Mouse (Mus musculus) olfactory bulb, adult 2 months (tissue): ENCODE measurements around the gene Ifitm6. TPM values are rescaled to one million over a fixed set of nuclear protein-coding genes. Genes with fewer than 3 reads are reported as not detected.
A peak's percentile ranks its signal among the peaks of the same experiment; 100 is the strongest.
"Not testable (repeated sequence)": the region's sequence is repeated elsewhere in the genome, so short reads cannot be mapped to it uniquely, and the experiment has no call there.

Experiments
- H3K27ac ChIP-seq: fragments of 200-500 bp; 2 replicates; pipeline ENCODE4 v1.5.1; 2012; ENCODE audit warnings: low read depth, low read length; ENCODE audit not compliant: insufficient read depth
- H3K4me1 ChIP-seq: fragments of 200-500 bp; 2 replicates; pipeline ENCODE4 v1.6.1; 2012; ENCODE audit warnings: low read length; ENCODE audit not compliant: control insufficient read depth, insufficient read depth
- H3K4me3 ChIP-seq: fragments of 200-500 bp; 2 replicates; pipeline ENCODE4 v1.5.1; 2012; ENCODE audit warnings: mild to moderate bottlenecking, low read depth, low read length, moderate library complexity; ENCODE audit not compliant: insufficient read depth
- CTCF ChIP-seq: fragments of 200-500 bp; IDR thresholded peaks from 2 replicates; pipeline ENCODE4 v1.5.1; 2012; ENCODE audit warnings: low read depth, mild to moderate bottlenecking, low read length, moderate library complexity; ENCODE audit not compliant: insufficient read depth
- POLR2A ChIP-seq: fragments of 200-500 bp; IDR thresholded peaks from 2 replicates; pipeline ENCODE4 v1.6.1; 2012; ENCODE audit warnings: mild to moderate bottlenecking, low read depth, low read length, moderate library complexity; ENCODE audit not compliant: insufficient read depth
- WGBS: fragments of 180-500 bp; shearing (Covaris S2); methylation state at CpG from one replicate; pipeline ENCODE4 v1.1.7; 2018; 5-methylcytosine and 5-hydroxymethylcytosine counted together
- polyA plus RNA-seq: library from polyadenylated mRNA; stranded (reverse); fragments of >200 nt; gene quantifications from 2 replicates; pipeline ENCODE4 v1.2.4, GENCODE M21; 2012; ENCODE audit warnings: low replicate concordance; ENCODE audit not compliant: missing spikeins, insufficient read depth, insufficient read length

Ifitm6 gene
- polyA plus RNA-seq, 1 experiment: not detected

DNA sequence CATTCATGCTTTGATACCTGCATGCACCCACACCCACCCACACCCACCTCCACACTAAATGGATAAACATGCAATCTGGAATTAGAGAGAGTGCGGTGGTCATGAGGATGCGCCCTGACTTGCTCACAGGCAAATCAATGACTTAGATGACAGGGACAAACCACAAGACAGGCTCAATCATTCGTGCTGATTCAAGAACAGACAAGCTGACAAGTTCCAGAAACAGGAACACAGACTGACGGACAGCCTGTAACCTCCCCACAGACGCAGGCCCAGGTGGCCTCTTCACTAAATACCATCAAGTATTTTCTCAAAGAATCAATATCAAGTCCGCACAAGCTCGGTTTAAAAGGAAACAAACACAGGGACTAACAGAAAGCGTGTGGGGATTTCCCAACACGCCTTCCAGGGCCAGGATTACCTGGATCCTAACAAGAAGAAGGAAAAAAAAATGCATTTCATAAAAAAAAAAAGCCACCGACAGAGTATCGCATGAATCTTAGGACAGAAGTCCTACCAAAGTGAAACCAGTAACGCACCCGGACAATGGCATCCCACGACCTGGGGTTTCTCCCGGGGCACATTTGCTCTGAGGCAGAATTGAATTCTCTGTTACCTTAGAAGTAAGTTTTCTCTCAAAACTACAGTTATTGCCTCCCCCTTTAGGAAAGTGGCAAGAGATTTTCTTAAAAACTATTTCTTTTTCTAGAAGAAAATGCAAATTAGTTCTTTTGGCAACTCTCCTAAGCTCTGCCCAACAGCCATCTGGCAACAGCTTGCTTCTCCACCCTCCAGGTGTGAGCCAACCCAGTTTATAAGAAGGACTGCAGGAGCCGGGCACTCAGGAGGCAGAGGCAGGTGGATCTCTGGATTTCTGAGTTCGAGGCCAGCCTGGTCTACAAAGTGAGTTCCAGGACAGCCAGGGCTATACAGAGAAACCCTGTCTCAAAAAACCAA lies 30.3 kb downstream of the Ifitm6 start:
- Histone ChIP-seq H3K4me3 (no peak overlapping the region), H3K27ac (no peak overlapping the region), H3K4me1 (no peaks in the 10 kb centered on the region)
- no peak for TF ChIP-seq CTCF
- no peak for TF ChIP-seq POLR2A
- 86% methylated on average over 17 of the region's 17 CpGs for WGBS

DNA sequence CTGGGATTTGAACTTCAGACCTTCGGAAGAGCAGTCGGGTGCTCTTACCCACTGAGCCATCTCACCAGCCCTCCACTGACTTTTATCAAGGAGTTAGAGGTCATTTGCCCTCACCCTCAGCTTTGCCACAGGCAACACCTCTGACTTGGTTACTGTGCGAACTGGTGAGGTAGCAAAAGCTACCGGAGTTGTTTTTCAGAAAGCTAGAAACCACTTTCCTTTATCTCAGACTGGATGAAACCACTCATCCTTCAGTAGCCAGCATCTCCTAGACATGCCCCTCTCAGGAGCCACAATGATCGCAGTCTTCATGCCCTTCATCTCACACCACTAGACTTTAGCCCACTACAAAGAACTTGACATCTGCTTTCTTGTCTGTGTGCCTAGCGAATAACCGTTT lies 34.8 kb downstream of the Ifitm6 start:
- 93% methylated on average over 7 of the region's 7 CpGs for WGBS
- H3K4me3 ChIP-seq: no peak overlapping the region
- no peaks in the 10 kb centered on the region for H3K4me1 ChIP-seq
- no peak overlapping the region for H3K27ac ChIP-seq
- TF ChIP-seq CTCF (no peak), POLR2A (no peak)

DNA sequence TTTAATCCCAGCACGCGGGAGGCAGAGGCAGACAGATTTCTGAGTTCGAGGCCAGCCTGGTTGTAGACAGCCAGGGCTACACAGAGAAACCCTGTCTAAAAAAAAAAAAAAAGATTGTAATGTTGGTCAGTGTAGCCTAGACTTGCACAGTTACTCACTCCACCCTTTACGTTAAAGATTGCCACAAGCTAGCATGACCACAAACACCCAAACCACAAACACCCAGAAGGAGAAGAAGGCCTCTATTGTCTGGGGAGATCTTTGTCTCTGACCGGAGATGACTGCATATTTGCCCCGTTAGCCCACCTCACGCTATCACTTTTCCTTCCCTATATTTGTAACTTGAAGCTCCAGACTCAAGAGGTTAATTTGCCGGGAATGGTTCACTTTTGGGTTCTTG lies 36.0 kb downstream of the Ifitm6 start:
- Histone ChIP-seq H3K4me3 (no peak overlapping the region), H3K4me1 (no peaks in the 10 kb centered on the region), H3K27ac (no peak overlapping the region)
- TF ChIP-seq POLR2A (no peak), CTCF (no peak)
- WGBS: 92% methylated on average over 8 of the region's 8 CpGs

DNA sequence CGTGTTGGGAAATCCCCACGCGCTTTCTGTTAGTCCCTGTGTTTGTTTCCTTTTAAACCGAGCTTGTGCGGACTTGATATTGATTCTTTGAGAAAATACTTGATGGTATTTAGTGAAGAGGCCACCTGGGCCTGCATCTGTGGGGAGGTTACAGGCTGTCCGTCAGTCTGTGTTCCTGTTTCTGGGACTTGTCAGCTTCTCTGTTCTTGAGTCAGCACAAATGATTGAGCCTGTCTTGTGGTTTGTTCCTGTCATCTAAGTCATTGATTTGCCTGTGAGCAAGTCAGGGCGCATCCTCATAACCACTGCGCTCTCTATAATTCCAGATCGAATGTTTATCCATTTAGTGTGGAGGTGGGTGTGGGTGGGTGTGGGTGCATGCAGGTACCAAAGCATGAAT lies 41.0 kb downstream of the Ifitm6 start:
- H3K27ac ChIP-seq, H3K4me3 ChIP-seq, H3K4me1 ChIP-seq: not testable (repeated sequence)
- 96% methylated on average over 9 of the region's 9 CpGs for WGBS

DNA sequence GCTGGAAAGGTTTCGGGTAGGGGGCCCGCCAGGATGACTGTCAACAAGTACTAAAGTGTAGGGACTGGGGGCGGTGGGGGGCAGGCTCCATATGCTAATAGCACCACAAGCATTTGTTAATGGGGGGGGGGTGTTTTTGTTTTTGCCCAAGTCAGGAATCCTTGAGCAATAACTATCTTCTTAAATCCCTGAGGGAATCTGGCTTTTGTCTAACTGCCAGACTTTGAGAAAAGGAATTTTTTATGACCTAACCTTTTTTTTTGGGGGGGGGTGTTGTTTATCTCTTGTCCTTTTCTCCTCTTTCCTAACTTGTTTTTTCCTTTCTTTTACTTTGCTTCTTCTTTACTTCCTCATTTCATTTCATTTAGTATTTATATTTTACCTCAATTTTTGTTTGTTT lies 42.3 kb downstream of the Ifitm6 start:
- Histone ChIP-seq H3K27ac (no peak overlapping the region), H3K4me3 (no peak overlapping the region), H3K4me1 (peaks cover 3% of the 10 kb centered on the region; the same call in 1 of the 2 replicates)
- no peak for TF ChIP-seq POLR2A
- no peak for TF ChIP-seq CTCF
- 53% methylated on average over 3 of the region's 3 CpGs for WGBS

DNA sequence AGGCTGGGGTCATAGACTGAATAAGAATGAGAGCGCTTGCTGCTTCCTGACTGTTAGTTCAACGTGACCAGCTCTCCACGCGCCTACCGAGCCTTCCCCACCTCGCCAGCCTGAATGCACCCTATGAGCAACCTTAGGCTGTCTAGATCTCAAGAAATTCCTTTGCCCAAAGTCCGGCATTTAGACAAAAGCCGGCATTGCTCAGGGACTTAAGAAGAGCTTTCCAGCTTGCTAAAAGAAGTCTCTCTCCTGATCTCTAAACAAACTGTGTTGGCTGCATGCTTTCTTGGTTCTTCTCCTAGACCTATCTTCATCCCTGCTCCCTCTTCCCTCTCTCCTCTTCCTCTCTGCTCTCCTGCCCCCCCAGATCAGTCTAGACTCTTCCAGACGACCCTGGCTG lies 42.8 kb downstream of the Ifitm6 start:
- Histone ChIP-seq H3K4me1 (peaks cover 3% of the 10 kb centered on the region; the same call in 1 of the 2 replicates), H3K4me3 (no peak overlapping the region), H3K27ac (no peak overlapping the region)
- WGBS: 51% methylated on average over 9 of the region's 9 CpGs
- TF ChIP-seq POLR2A (no peak), CTCF (no peak)

DNA sequence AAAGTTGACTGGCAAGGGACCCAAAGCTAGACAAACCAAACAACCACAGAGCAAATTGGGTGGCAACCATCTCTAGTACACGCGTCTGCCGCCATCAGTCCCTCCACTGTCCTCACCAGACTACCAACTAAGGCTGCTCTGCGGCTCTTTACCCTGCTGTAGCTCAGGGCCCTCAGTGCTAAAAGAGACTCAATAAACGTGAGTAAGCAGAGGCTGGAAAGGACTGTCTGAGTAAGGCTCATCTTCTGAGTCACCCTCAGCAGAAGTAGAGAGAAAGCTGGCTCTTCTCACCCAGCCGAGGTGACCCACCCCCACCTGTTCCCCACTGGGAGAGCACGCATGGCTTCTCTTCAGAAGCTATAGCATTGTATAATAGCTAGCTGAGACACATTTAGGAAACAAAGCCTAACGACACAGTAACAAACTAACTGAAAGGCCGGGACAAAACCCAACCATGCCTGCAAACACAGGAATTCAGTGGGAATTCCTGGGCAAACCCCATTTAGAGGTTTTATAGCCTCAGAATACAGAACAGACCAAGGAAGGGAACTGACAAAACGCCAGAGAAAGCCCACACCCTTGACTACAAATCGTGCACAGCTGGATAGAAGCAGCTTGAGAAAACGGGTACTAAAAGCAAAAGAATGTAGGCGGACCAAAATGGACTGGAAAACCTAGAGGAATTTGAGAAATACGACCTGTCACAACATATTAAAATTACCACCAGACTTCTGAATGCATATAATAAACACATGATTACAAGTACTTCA lies 44.1 kb downstream of the Ifitm6 start:
- 27% methylated on average over 14 of the region's 14 CpGs for WGBS
- Histone ChIP-seq H3K27ac (peak overlapping the region; percentile 54; the same call in 1 of the 2 replicates), H3K4me3 (no peak overlapping the region), H3K4me1 (peaks cover 5% of the 10 kb centered on the region; the same call in 1 of the 2 replicates)
- no peak for TF ChIP-seq CTCF
- no peak for TF ChIP-seq POLR2A

DNA sequence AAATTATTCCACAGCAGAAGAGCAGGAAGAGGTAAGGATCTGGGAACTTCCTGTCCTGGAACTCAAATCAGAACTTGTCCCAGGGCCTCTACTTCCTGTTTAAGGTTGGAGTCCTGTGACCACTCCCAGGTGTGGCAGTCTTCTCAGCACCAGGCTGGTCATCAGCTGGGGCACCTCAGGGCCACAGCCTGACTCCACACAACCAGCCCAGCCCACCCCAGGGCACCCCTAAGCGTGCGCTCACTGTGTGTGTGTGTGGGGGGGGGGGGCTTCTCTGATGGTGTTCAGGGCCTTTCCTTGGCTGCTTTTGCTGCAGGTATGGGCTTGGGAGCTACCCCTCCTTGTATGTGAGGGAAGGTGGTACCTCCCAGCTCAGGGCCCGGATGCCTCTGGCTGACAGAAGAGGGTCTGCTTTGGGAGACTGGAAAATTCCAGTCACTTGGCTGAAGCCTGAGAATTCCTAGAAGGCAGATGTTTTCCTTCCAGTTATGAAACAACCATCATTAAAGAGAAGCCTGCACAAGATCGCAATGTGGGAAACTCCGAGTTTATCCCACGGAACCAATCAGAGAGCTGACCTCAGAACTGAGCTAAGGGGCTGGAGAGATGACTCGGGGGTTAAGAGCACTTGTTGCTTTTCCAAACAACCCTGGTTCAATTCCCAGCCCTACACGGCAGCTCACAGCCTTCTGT lies 46.1 kb downstream of the Ifitm6 start:
- Histone ChIP-seq H3K27ac (no peak overlapping the region), H3K4me3 (no peak overlapping the region), H3K4me1 (peaks cover 9% of the 10 kb centered on the region)
- TF ChIP-seq CTCF (no peak), POLR2A (no peak)
- WGBS: 83% methylated on average over 8 of the region's 8 CpGs
